8 mouse cellular contexts compared by ENCODE assay signal in the genomic region with DNA sequence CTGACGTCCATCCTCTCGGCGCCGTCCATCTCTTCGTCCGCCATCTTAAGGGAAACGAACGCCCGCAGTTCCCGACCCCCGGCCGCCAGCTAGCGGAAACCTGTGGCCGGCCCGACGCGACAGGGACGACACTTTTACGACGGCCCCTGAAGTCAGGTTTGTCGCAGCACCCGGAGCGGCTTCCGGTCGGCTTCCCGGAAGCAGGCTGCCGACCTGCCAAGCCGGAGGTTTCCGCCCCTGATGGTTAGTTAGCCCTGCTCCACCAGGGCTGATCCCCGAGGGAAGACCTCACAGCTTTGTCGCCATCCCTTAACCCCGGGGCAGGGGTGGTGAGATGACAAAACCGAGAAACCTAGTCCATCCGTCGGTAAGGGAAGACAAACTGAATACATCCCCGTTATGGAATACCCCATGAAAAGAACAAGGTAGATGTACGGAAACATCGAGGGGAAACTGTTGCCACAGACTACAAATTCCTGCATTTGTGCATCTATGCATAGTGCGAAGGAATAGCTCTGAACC. TPM values are rescaled to one million over a fixed set of nuclear protein-coding genes. Genes with fewer than 3 reads are reported as not detected.
A peak's percentile ranks its signal among the peaks of the same experiment; 100 is the strongest.
DNase-seq lines count a peak whose midpoint lies in the region; ATAC-seq and TF ChIP-seq lines count a peak whose summit lies in the region.

A gene (minus strand): TSS at position 157 of the 522 bp plus-strand sequence.

- peak; percentile 89 for ATAC-seq in lung, embryonic 16.5 days (ENCODE audit: low read depth)

- WGBS in hindbrain, embryonic 10.5 days: under 1% methylated on average over 39 of the region's 39 CpGs
- WGBS in lung, embryonic 16.5 days: under 1% methylated on average over 39 of the region's 39 CpGs
- under 1% methylated on average over 39 of the region's 39 CpGs for WGBS in thymus, adult 2 months

- DNase-seq in Muller cell, postnatal 12 days (ENCODE audit: inconsistent ontology term): peak; percentile 88
- peak; percentile 84 for DNase-seq in cerebellum, adult 9-10 months
- peak; percentile 75 to 87 for DNase-seq in frontal cortex, adult 2 months (ENCODE audit: extremely low spot score in 1 of 2, low spot score in 1 of 2)
- peak; percentile 90 for DNase-seq in hindbrain, embryonic 10.5 days (ENCODE audit: low spot score)
- DNase-seq in layer of hippocampus, adult 9-11 months: peak; percentile 88
- DNase-seq in ovary, adult 18-20 months (ENCODE audit: low spot score): peak; percentile 65
- peak; percentile 88 for DNase-seq in thymus, adult 2 months

- peak within 1 kb of the TSS; percentile 81 for H3K4me2 ChIP-seq in lung, embryonic 16.5 days (ENCODE audit: low read depth, low read length)

- no peaks in the 10 kb centered on the region for H3K27me3 ChIP-seq in hindbrain, embryonic 10.5 days (ENCODE audit: insufficient read depth, poor library complexity, severe bottlenecking)
- H3K27me3 ChIP-seq in lung, embryonic 16.5 days (ENCODE audit: control insufficient read depth, insufficient read depth, low read depth, low read length): no peaks in the 10 kb centered on the region; the same call in 1 of the 2 replicates
- no peaks in the 10 kb centered on the region for H3K27me3 ChIP-seq in thymus, adult 2 months (ENCODE audit: control insufficient read depth, insufficient read depth, low read length)

- TF ChIP-seq CTCF in thymus, adult 2 months (IDR thresholded peaks at IDR 0.05; ENCODE audit: borderline replicate concordance, control insufficient read depth, extremely low read depth, insufficient read depth, low read length, poor library complexity): peak; percentile 60; the same call in 1 of the 2 replicates

- H3K4me1 ChIP-seq in hindbrain, embryonic 10.5 days (replicated peaks): peaks cover 18% of the 10 kb centered on the region
- H3K4me1 ChIP-seq in lung, embryonic 16.5 days (replicated peaks; ENCODE audit: control insufficient read depth, insufficient read depth, low read length): peaks cover 8% of the 10 kb centered on the region
- H3K4me1 ChIP-seq in thymus, adult 2 months (replicated peaks; ENCODE audit: control insufficient read depth, insufficient read depth, low read length): peaks cover 4% of the 10 kb centered on the region

- H3K9me3 ChIP-seq in hindbrain, embryonic 10.5 days: no peaks in the 10 kb centered on the region
- no peaks in the 10 kb centered on the region for H3K9me3 ChIP-seq in lung, embryonic 16.5 days (ENCODE audit: control insufficient read depth, low read length)

- H3K36me3 ChIP-seq in hindbrain, embryonic 10.5 days: peaks cover 7% of the 10 kb centered on the region
- no peaks in the 10 kb centered on the region for H3K36me3 ChIP-seq in lung, embryonic 16.5 days (ENCODE audit: control insufficient read depth, insufficient read depth, low read length)
- H3K36me3 ChIP-seq in thymus, adult 2 months (ENCODE audit: control insufficient read depth, insufficient read depth, low read length): no peaks in the 10 kb centered on the region

- H3K4me3 ChIP-seq in hindbrain, embryonic 10.5 days: peak within 1 kb of the TSS; percentile 83
- peak within 1 kb of the TSS; percentile 92 for H3K4me3 ChIP-seq in lung, embryonic 16.5 days (ENCODE audit: low read length)
- H3K4me3 ChIP-seq in thymus, adult 2 months (ENCODE audit: control insufficient read depth, insufficient read depth, low read length): peak within 1 kb of the TSS; percentile 94

- peak; percentile 96 for TF ChIP-seq POLR2A in thymus, adult 2 months (IDR thresholded peaks at IDR 0.05; ENCODE audit: control insufficient read depth, extremely low read depth, insufficient read depth, low read length, poor library complexity)

- H3K27ac ChIP-seq in hindbrain, embryonic 10.5 days: peak within 1 kb of the TSS; percentile 96
- H3K27ac ChIP-seq in lung, embryonic 16.5 days (ENCODE audit: low read length): peak within 1 kb of the TSS; percentile 63
- H3K27ac ChIP-seq in thymus, adult 2 months (ENCODE audit: control insufficient read depth, insufficient read depth, low read length): peak within 1 kb of the TSS; percentile 81

- H3K9ac ChIP-seq in lung, embryonic 16.5 days (ENCODE audit: low read length): peak within 1 kb of the TSS; percentile 93

RNA-seq across cellular contexts. Expression of the gene that starts here (rescaled TPM):
- polyA plus RNA-seq in frontal cortex, adult 2 months (2012; rRNA removed): 18.2 and 21.0 TPM in 2 replicates
- 21.8 and 23.0 TPM in 2 replicates for polyA plus RNA-seq in hindbrain, embryonic 10.5 days (2016; fragmentation: Nextera tagmentation; extraction: Ambion mirVana)
- 33.5 and 33.7 TPM in 2 replicates for polyA plus RNA-seq in lung, embryonic 16.5 days (2015; fragmentation: Nextera tagmentation; extraction: Ambion mirVana)
- polyA plus RNA-seq in thymus, adult 2 months (2012; rRNA removed): 58.0 and 60.3 TPM in 2 replicates

Comparison
In these comparisons a context has a peak if more than half of its experiments do, and no peak if none do; other contexts are left out.
1. Peak in every context shown above with its lines: DNase-seq, ATAC-seq, H3K4me3 ChIP-seq and H3K27ac ChIP-seq.